Mouse (Mus musculus) forebrain, embryonic 15.5 days (tissue): Measurements from ENCODE around the gene Rgmb. TPM values are rescaled to one million over a fixed set of nuclear protein-coding genes. Genes with fewer than 3 reads are reported as not detected.
A peak's percentile ranks its signal among the peaks of the same experiment; 100 is the strongest.

Source experiments
- ATAC-seq: fragments of 200-750 bp; cut with Nextera tagmentation; replicated peaks from 2 replicates; pipeline ENCODE4 v1.8.0; 2017; ENCODE audit warnings: mild to moderate bottlenecking, moderate TSS enrichment, moderate library complexity
- H3K27ac ChIP-seq: fragments of 300-500 bp; sonication (generic); replicated peaks from 2 replicates; pipeline ENCODE4 v1.5.1; 2015; ENCODE audit warnings: mild to moderate bottlenecking, inconsistent platforms
- H3K27me3 ChIP-seq: fragments of 300-500 bp; sonication (generic); 2 replicates; pipeline ENCODE4 v1.6.1; 2015; ENCODE audit warnings: inconsistent platforms
- H3K36me3 ChIP-seq: fragments of 300-500 bp; sonication (generic); 2 replicates; pipeline ENCODE4 v1.6.1; 2015; ENCODE audit warnings: mild to moderate bottlenecking, inconsistent platforms
- H3K4me1 ChIP-seq: fragments of 300-500 bp; sonication (generic); 2 replicates; pipeline ENCODE4 v1.6.1; 2015; ENCODE audit warnings: inconsistent platforms
- H3K4me2 ChIP-seq: fragments of 300-500 bp; sonication (generic); replicated peaks from 2 replicates; pipeline ENCODE4 v1.6.1; 2015; ENCODE audit warnings: mild to moderate bottlenecking, inconsistent platforms
- H3K4me3 ChIP-seq: fragments of 300-500 bp; sonication (generic); 2 replicates; pipeline ENCODE4 v1.5.1; 2015; ENCODE audit warnings: mild to moderate bottlenecking, inconsistent platforms
- H3K9ac ChIP-seq: fragments of 300-500 bp; sonication (generic); replicated peaks from 2 replicates; pipeline ENCODE4 v1.6.1; 2015; ENCODE audit warnings: mild to moderate bottlenecking, inconsistent platforms
- H3K9me3 ChIP-seq: fragments of 300-500 bp; sonication (generic); 2 replicates; pipeline ENCODE4 v1.6.1; 2016; ENCODE audit warnings: inconsistent platforms
- WGBS: fragments of 180-500 bp; shearing (Covaris S2); methylation state at CpG from one replicate; pipeline ENCODE4 v1.1.7; 2015; ENCODE audit warnings: mixed read lengths; 5-methylcytosine and 5-hydroxymethylcytosine counted together
- polyA plus RNA-seq: library from polyadenylated mRNA; unstranded; fragments of >200 nt; fragmentation: Nextera tagmentation; extraction: Ambion mirVana; gene quantifications from 2 replicates; pipeline ENCODE4 v1.2.1, GENCODE M21; 2015

The Rgmb gene
- polyA plus RNA-seq, 1 experiment from 2014 or later: 51.9 TPM

GRCm38 (mm10) chr17:15829198-15830170 lies 1.4 kb downstream of the Rgmb start:
- H3K9me3 ChIP-seq: no peaks in the 10 kb centered on the region
- ATAC-seq: no peak
- H3K4me3 ChIP-seq: peak overlapping the region; percentile 59
- peak overlapping the region; percentile 79 for H3K4me2 ChIP-seq
- H3K4me1 ChIP-seq: peaks cover 46% of the 10 kb centered on the region
- H3K27ac ChIP-seq: peak overlapping the region; percentile 91
- WGBS: under 1% methylated on average over 20 of the region's 20 CpGs
- no peaks in the 10 kb centered on the region for H3K27me3 ChIP-seq
- H3K36me3 ChIP-seq: no peaks in the 10 kb centered on the region
- H3K9ac ChIP-seq: peak overlapping the region; percentile 69

DNA sequence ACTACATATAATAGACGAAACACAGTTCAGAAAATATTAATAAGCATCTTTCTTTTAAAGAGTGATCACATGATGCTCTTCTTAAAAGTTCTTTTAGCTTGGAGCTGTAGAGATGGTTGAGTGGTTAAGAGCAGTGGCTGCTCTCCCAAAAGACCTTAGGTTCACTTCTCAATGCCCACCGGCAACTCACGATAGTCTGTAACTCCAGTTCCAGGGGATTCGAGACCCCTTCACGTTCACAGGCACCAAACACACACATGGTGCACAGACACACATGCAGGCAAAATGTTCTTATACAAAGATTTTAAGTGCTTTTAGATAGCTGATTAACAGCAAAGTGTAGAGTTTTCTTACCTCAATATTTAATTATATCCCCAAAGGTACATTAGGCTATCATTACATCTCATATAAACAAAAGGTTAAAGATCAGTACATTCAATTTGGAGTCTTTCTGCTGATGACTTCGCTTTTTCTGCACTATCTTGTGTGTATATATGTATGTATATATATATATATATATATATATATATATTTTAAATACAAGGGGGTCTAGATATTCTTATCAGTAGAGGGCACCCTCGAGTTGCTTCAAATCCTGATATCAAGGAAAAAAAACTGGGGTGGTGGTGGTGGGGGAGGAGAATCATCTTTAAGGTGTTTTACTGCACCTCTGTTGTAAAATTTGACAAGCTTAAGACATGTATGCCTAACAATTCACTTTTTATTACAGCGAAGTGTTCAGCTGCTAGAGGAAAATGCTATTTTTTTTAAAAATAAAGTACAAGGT lies 2.5 kb downstream of the Rgmb start:
- Histone ChIP-seq H3K4me1 (peaks cover 58% of the 10 kb centered on the region), H3K4me3 (peak overlapping the region; percentile 59), H3K9ac (no peak overlapping the region), H3K9me3 (no peaks in the 10 kb centered on the region), H3K4me2 (peak overlapping the region; percentile 91), H3K36me3 (no peaks in the 10 kb centered on the region), H3K27ac (peak overlapping the region; percentile 91; the same call in 1 of the 2 replicates), H3K27me3 (no peaks in the 10 kb centered on the region)
- no peak for ATAC-seq
- 53% methylated on average over 8 of the region's 8 CpGs for WGBS

DNA sequence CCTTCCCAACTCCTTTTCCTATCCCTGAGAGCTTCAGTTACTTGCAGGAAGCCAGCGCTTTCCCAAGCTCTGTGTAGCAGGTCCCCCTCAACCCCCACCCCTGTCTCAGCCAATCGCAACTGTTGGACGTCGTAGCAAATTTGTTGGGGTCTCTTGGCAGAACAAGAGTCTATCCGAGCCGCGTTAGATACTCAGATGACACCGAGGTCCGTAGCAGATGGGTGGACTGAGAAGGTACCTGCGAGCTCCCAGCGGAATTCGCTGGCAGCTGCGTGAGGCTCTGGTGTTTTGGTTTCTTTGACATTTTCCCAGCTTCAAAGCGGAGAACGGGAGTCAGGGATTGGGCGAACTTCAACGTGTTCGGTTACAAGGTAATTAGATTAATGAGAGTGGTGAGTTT lies 3.9 kb downstream of the Rgmb start:
- WGBS: under 1% methylated on average over 18 of the region's 18 CpGs

DNA sequence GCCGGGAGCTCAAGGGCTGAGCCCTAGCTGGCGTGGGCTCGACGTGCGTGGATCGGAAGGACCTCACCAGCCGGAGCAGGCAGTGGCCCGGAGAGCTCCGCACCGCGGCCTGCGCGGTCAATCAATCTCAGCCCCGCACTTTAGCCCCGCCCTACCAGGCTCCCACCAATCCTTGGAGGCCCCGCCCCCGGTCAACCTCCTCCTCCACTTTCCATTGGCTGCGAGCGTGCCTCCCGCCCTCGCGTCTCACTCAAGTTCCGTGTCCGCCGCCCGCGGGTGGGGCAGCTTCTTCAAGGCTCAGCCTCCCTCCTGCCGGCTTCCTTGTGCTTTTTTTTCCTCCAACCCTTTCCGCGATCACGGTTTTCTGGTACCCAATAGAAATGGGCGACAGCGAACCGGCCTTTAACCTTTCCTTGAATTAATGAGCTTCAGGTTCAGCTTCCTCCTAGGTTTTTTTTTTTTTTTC lies 4.4 kb downstream of the Rgmb start:
- Histone ChIP-seq H3K4me2 (peak overlapping the region; percentile 91), H3K4me1 (peaks cover 63% of the 10 kb centered on the region), H3K27me3 (no peaks in the 10 kb centered on the region), H3K9ac (peak overlapping the region; percentile 94), H3K27ac (peak overlapping the region; percentile 95), H3K4me3 (peak overlapping the region; percentile 90), H3K36me3 (no peaks in the 10 kb centered on the region), H3K9me3 (no peaks in the 10 kb centered on the region)
- ATAC-seq: peak; percentile 94
- under 1% methylated on average over 27 of the region's 34 CpGs for WGBS

More for the DNA sequence above, 3.9 kb downstream of the Rgmb start:
- Histone ChIP-seq H3K36me3 (no peaks in the 10 kb centered on the region), H3K4me1 (peaks cover 63% of the 10 kb centered on the region), H3K27ac (peak overlapping the region; percentile 95), H3K9me3 (no peaks in the 10 kb centered on the region), H3K27me3 (no peaks in the 10 kb centered on the region), H3K4me2 (peak overlapping the region; percentile 91), H3K9ac (peak overlapping the region; percentile 51), H3K4me3 (peak overlapping the region; percentile 90)
- ATAC-seq: peak; percentile 28

- Histone ChIP-seq H3K27ac (peak overlapping the region; percentile 95), H3K9ac (peak overlapping the region; percentile 94), H3K4me1 (peaks cover 66% of the 10 kb centered on the region), H3K36me3 (no peaks in the 10 kb centered on the region), H3K27me3 (no peaks in the 10 kb centered on the region), H3K9me3 (no peaks in the 10 kb centered on the region), H3K4me2 (peak overlapping the region; percentile 91), H3K4me3 (peak overlapping the region; percentile 90)
- under 1% methylated on average over 86 of the region's 102 CpGs for WGBS
- peak; percentile 53 for ATAC-seq
Observed at GRCm38 (mm10) chr17:15825481-15826396, 5.1 kb downstream of the Rgmb start.

- Histone ChIP-seq H3K9ac (peak overlapping the region; percentile 94), H3K4me1 (peaks cover 64% of the 10 kb centered on the region), H3K36me3 (0 out of 2 replicates have a peak, but pooled peaks cover 3% of the 10 kb centered on the region), H3K4me2 (peak overlapping the region; percentile 91), H3K27ac (peak overlapping the region; percentile 95), H3K4me3 (peak overlapping the region; percentile 90), H3K9me3 (no peaks in the 10 kb centered on the region), H3K27me3 (no peaks in the 10 kb centered on the region)
- 19% methylated on average over 3 of the region's 3 CpGs for WGBS
- ATAC-seq: no peak
Observed at GRCm38 (mm10) chr17:15824854-15825253, 6.0 kb downstream of the Rgmb start.

GRCm38 (mm10) chr17:15824337-15824736 lies 6.5 kb downstream of the Rgmb start:
- 46% methylated on average over 11 of the region's 11 CpGs for WGBS
- peaks cover 61% of the 10 kb centered on the region for H3K4me1 ChIP-seq
- H3K27ac ChIP-seq: peak overlapping the region; percentile 56
- H3K4me2 ChIP-seq: peak overlapping the region; percentile 91
- ATAC-seq: no peak
- peak overlapping the region; percentile 90 for H3K4me3 ChIP-seq
- 0 out of 2 replicates have a peak, but pooled peaks cover 3% of the 10 kb centered on the region for H3K36me3 ChIP-seq
- H3K9me3 ChIP-seq: no peaks in the 10 kb centered on the region
- peak overlapping the region; percentile 94 for H3K9ac ChIP-seq
- no peaks in the 10 kb centered on the region for H3K27me3 ChIP-seq

DNA sequence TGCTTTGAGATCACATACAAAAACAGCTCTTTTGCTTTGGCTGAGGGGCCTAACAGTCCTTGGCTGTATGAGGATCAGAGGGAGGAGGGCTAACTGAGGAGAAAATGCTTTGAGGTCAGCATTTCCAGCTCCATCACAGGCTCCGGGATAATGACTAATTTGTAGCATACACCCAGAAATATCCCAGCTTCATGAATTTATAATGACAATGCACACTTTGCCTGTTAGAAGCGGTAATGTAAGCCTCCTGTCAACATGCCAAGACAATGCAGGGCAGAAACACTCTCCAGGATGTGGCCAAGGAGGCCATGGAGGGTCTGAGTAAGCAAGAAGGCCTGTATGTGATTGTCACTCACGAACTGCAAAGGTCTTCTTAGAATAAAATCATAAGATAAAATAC lies 7.0 kb downstream of the Rgmb start:
- peak overlapping the region; percentile 94 for H3K9ac ChIP-seq
- no peaks in the 10 kb centered on the region for H3K27me3 ChIP-seq
- H3K4me3 ChIP-seq: peak overlapping the region; percentile 90
- H3K4me2 ChIP-seq: peak overlapping the region; percentile 91
- peaks cover 56% of the 10 kb centered on the region for H3K4me1 ChIP-seq
- H3K27ac ChIP-seq: peak overlapping the region; percentile 56
- 18% methylated on average over 3 of the region's 3 CpGs for WGBS
- ATAC-seq: no peak
- H3K9me3 ChIP-seq: no peaks in the 10 kb centered on the region
- 0 out of 2 replicates have a peak, but pooled peaks cover 3% of the 10 kb centered on the region for H3K36me3 ChIP-seq

GRCm38 (mm10) chr17:15823215-15823614 lies 7.6 kb downstream of the Rgmb start:
- Histone ChIP-seq H3K9ac (peak overlapping the region; percentile 94; the same call in 1 of the 2 replicates), H3K27ac (no peak overlapping the region), H3K27me3 (no peaks in the 10 kb centered on the region), H3K4me1 (peaks cover 53% of the 10 kb centered on the region), H3K9me3 (no peaks in the 10 kb centered on the region), H3K4me2 (peak overlapping the region; percentile 91), H3K36me3 (peaks cover 6% of the 10 kb centered on the region; the same call in 1 of the 2 replicates), H3K4me3 (peak overlapping the region; percentile 90)
- no peak for ATAC-seq
- 54% methylated on average over 5 of the region's 5 CpGs for WGBS

DNA sequence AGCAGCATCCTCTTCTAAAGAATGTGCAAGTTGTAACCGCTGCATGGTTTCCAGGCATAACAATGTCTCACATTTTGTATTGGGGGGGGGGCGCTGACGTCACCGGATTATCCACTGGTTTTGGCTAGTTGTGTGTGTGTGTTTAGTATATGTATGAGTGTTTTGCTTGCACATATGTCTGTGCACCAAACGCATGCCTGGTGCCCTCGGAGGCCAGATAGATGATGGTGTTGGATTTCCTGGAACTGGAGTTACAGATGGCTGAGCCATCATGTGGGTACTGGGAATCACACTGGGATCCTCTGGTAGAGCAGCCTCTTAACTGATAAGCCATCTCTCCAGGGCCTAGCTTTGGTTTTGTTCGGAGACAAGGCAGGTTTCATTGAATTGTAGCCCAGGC lies 8.5 kb downstream of the Rgmb start:
- Histone ChIP-seq H3K27ac (no peak overlapping the region), H3K9me3 (no peaks in the 10 kb centered on the region), H3K9ac (no peak overlapping the region), H3K4me2 (peak overlapping the region; percentile 24; the same call in 1 of the 2 replicates), H3K4me3 (no peak overlapping the region), H3K36me3 (peaks cover 14% of the 10 kb centered on the region; the same call in 1 of the 2 replicates), H3K4me1 (peaks cover 54% of the 10 kb centered on the region), H3K27me3 (no peaks in the 10 kb centered on the region)
- ATAC-seq: no peak
- WGBS: 80% methylated on average over 7 of the region's 7 CpGs

GRCm38 (mm10) chr17:15821706-15822105 lies 9.1 kb downstream of the Rgmb start:
- Histone ChIP-seq H3K4me3 (no peak overlapping the region), H3K36me3 (peaks cover 17% of the 10 kb centered on the region; the same call in 1 of the 2 replicates), H3K9ac (no peak overlapping the region), H3K27me3 (no peaks in the 10 kb centered on the region), H3K4me2 (no peak overlapping the region), H3K9me3 (no peaks in the 10 kb centered on the region), H3K27ac (no peak overlapping the region), H3K4me1 (peaks cover 50% of the 10 kb centered on the region)
- WGBS: 86% methylated on average over 4 of the region's 4 CpGs
- no peak for ATAC-seq
